Mouse (Mus musculus) R1 (cell line): ENCODE results near the gene Slc51b.

Experiments used
- DNase-seq: peaks from one replicate; pipeline ENCODE4 v3.0.0-alpha.2; 2018; ENCODE audit warnings: low read depth, low spot score

Gene Slc51b

DNA sequence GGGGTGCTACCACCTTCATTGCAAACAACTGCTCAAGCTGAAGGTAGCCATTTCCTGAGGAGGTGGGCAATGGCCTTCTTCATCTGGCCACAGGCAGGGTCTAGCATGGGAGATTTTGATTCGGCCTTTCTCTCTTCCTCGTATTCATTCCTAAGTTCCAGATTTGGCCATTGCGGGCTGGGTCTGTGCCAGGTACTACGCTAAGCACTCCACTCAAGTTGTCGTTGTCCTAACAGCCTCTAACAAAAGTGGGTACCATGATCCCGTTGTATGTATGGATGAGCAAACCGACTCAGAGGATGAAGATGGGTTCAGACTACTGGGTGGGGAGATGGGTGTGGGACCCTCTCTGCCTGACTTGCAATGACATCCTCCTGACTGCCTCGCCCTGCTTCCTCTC lies 12.4 kb downstream of the Slc51b start:
- DNase-seq = no peak

DNA sequence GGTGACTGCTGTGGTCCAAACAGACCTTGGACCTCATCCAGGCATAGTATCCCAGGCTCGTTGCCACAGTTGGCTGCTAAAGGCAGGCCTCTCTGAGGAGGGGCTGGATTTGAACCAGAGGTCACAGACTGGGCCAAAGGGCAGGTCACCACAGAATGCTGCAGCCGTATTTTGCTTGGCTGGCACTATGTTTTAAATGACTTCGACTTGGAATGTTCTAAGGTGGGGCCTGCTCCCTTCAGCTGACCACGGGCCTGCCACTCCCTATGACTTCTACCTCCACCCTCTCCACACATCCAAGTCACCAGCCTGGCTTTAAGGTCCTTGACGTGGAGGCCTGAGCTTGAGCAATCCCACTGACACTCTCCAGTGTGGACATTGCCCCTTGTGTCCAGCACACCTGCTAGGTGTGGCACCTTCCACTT lies 13.9 kb downstream of the Slc51b start:
- DNase-seq = no peak

DNA sequence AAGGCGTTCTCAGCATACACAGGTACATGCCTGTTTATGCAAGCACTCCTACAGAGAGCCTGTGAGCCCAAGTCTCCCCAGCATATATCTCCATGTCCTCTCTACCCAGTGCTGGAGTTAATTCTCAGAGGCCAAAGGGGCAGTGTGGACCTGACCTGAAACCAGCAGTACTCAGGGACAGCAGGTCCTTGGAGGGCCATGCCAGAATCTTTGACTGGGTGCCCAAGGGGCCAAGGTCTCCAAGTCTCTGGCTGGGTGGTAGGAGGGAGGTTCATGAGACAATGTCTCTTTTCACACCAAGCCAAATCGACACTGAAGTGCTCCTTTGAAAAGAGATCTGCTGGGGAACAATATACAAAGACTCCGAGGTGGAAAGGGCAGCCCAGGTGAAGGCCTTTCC lies 14.9 kb downstream of the Slc51b start:
- DNase-seq = no peak

DNA sequence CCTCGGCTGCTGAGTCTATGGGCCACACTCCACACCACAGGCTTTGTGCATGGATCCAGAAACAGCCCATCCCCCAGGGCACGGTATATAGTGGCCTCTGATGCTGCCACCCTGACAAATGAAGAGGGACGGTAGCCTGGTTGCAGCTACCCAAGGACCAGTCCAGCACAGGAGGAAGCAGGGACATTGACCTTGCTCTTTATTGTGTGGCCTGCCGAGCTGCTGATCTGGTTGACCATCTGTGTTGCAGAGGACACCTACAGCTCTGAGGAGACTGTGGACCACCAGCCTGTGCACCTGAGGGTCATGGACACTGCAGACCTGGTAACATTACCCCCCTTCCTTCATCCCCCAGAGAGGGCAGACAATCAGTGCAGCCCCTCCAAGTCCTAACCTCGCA lies 15.4 kb downstream of the Slc51b start:
- DNase-seq = no peak

DNA sequence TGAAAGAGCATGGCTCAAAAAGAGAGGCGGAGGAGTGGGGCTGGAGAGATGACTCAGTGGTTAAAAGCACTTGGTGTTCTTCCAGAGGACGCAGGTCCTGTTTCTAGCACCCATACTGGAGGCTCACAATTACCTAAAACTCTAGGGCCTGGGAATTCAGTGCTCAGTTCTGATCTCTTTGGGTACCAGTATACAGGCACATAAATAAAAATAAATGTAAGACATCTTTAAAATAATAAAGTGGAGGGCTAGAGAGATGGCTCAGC lies 17.6 kb downstream of the Slc51b start:
- no peak for DNase-seq

DNA sequence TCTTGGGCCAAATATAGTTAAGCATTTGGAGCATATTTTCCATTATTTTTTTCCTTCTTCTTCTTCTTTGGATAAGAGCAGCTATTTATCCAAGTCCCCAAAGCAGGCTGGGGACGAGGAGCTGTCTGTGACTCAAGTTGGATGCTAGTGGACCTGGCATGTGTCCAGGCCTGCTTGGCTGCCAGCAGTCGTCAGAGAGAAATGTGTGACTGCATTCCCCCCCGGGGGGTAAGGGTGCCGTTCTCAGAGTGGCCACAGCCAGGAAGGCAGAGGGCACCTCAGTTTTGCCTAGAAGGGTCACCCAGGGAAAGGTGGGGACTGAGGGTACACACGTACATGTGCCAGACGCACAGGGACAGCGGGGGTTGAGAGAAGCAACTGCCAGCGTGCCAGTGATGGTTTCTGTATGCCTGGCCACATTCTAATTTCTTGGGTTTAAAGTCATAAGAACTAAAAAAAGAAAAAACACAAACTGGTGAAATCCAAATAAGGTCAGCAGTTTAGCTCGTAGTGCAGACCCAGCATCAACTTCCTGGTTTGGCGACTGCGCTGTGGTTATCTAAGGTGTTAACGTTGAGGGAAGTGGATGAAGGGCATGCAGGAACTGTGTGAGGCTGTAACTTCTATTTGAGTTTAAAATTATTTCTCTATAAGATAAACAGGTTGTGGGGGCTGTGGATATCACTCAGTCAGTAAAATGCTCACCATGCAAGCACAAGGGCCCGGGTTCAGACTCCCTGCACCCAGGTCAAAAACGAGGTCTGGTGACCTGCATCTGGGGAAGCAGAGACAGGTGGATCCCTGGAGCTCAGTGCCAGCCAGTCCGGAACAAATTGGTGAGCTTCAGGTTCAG lies 18.2 kb downstream of the Slc51b start:
- DNase-seq = no peak

DNA sequence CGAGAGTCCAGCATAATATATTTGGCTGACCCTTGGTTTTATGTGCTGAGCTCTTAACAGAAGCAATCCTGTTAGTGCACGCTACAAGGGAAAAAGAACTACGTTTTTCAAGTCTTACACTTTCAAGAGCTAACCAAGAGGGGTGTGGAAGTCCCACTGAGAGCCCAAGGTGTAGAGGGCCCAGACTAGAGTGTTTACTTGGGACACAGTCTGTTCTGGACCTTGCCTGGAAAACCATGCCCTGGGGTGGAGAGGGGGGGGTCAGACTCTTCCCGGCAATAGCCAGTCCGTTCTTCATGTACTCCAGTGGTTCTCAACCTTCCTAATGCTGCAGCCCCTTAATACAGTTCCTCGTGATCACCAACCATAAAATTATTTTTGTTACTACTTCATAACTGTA lies 22.8 kb downstream of the Slc51b start:
- DNase-seq = no peak

DNA sequence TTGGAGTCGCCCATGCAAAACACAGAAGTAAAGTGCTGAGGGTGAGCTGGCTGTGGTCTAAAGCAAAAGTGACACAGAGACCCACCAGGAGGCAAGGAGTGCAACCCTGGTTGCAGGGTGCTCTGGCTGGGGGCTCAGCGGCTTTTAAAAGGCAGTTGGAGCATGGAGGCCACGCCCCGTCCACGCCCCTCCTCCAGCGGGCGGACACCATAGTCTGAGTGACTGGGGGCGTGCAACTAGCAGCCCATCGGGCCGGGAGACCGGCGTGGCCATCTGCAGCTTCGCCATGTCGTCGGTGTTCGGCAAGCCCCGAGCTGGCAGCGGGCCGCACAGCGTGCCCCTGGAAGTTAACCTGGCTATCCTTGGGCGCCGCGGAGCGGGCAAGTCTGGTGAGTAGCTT lies 24.5 kb downstream of the Slc51b start, which contains the start of gene Rasl12:
TSS of gene Rasl12 (plus strand) at position 228 of the 400 bp plus-strand sequence.
- DNase-seq = peak; percentile 61

DNA sequence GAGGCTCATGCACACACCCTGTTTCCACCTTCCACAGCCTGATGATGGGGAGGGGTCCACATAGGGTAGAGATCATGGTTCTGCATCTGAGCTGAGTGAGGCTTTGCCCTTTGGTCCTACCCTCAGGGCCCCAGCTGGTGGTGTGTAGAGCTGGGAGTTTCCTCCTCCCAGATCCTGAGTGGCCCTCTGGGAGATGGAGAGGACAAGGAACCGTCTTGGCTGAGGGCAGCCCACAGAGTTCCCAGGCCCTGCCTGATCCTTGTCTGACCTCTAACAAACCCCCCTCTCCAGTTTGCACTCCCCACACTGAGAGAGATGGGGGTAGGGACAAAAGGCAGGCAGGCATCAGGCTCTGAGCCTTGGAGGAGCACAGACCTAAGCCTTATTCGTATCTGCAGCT lies 28.4 kb downstream of the Slc51b start:
- DNase-seq = no peak

DNA sequence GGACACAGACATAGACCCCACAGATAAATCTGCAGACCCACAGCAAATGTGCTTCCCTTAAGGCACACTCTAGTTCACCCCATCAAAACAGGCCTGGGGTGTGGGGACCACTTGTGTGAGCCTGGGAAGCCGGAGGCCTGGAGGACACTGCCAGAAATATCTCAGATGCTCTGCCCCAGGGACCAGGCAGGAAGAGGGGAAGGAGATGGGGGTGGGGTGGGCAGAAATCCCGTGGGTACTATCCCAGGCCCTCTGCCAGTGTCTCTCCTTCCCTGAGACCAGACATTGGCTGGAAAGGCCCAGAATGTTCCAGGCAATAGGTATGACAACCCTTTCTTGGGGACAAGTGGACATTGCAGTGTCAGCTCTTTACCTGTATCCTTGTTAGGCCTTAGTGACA lies 29.1 kb downstream of the Slc51b start:
- DNase-seq = no peak

DNA sequence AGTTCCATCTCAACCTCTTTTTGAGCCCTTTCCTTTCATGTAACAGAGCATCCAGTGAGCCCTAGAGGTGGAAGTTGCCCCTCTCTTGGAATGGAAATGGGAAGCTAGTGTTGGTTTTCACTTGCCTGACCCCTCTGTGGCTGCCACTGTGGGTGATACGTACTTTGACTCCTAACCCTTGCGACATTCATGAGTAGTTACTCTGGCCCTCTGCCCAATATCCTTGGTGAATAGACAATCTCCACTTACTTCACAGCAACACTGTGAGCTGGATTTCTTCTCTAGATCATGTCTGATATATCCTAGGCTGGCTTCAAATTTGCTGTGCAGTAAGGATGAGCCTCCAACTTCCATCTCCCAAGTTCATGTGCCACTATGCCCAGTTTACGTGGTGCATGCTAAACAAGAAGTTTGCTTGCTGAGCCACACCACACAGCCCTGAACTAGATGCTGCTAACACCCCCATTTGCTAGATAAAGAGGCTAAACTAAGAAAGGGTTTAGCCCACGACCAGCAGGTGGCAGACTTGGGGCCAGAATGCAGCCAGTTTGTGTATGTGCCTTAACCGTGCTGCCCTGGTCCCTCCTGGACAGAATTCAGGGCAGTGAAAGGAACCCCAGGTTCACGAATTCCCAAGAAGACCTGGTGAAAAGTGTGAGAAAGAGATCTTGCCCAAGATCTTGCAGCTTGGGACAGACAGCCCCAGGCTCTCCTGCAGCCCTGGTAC lies 30.0 kb downstream of the Slc51b start:
- DNase-seq = peak; percentile 74

DNA sequence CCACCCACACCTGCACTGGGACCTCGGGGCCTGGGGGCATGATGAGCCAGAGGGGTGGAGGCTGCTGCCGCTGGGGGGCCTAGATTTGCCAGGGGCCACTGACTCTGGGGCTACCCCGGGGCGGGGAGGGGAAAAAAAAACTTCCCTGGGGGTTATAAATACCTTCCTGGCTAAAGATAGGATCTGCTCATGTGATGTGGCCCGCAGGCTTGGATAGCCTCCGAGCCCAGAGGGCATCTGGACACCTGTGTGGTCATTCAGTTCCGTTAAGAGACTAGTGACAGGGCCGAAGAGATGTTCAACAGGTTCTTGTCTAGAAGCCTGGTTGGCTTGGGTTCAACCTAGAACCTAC lies 31.2 kb downstream of the Slc51b start, which contains the start of gene Kbtbd13:
TSS of gene Kbtbd13 (minus strand) at position 40 of the 352 bp plus-strand sequence.
- DNase-seq = no peak

DNA sequence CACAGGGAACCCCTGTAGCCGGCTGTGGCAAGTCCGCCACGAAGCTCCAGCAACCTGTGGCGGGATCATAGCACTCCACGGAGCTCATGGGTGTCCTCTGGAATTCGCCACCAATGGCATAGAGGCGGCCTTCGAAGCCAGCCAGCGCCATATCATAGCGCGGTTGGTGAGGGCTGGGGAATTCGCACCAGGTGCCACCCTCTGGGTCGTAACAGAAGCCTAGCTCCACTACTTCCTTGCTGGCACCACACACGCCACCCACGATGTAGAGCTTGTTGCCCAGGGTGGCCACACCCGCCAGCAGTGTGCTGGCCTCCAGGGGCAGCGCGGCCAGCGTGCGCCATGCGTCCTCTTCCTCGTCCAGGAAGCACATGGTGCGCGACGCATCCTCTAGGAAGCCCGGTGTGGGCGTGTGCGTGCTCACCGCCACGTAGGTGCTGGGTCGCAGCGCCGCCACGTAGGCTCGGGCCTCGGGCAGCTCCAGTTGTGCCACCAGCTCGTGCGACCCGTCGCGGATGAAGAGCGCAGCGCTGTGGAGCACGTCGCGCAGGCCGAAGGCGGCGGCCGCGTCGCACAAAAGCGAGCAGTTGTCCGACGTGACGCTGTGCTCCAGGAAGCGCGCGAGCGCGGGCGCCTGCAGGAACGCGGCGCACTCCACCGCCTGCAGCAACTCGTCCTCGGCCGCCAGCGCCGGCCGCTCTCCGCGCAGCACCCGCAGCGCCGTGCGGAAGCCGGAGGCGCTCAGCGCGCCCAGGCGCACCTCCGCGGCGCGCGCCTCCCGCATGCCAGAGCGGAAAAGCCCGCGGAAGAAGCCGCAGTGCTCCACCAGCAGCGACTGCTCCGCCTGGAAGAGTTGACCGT lies 31.8 kb downstream of the Slc51b start:
- peak; percentile 56 for DNase-seq

DNA sequence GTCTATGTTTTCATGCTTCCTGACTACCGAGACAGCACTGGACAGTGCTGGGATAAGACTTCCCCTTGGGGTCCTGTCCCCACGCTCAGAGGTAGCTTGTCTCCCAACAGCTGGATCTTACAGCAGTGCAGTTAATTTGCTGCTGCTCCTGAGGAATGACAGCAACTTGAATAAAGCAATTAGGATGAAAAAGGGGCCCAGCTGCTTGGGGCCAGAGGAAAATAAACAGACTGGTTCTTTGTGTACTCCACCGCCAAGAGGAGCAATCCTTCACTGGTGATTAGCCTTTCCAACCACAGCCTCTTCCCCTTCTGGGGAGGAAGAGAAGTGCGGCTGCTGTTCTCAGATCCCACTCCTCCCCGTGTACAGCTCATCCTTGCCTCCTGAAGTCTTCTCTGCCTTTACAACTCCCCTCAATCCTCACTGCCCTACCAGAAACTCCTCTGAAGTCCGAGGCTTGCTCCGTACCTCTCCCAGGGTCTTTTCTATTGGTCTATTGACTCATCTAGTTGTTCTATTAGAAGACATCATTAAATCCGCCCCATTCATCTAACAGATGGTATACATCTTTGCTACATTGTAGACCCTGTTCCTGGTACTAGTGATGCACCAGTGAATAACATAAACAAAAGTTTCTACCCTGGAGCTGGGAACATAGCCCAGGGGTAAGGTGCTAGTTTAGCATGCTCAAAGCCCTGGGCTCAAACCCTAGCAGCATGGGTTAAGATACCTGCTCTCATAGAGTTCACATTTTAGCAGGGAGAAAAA lies 36.2 kb downstream of the Slc51b start:
- no peak for DNase-seq

DNA sequence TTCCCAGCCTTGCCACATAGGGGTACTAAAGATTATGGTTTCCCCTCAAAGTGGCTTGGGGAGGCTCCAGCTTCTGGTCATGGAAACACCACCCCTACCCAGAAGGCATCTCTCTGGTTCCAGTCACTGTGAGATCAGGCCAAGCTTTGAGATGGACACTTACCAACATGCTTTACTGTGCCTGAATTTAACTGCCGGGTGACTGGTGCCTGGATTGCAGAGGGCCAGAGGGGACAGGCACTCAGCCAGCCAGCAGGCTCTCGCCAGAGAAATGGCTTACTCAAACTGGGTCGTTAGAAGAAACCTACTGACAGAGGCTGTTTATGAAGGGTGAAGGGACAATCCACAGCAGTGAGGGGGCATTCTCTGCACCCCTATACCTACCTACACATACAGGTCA lies 38.5 kb downstream of the Slc51b start:
- DNase-seq = no peak

DNA sequence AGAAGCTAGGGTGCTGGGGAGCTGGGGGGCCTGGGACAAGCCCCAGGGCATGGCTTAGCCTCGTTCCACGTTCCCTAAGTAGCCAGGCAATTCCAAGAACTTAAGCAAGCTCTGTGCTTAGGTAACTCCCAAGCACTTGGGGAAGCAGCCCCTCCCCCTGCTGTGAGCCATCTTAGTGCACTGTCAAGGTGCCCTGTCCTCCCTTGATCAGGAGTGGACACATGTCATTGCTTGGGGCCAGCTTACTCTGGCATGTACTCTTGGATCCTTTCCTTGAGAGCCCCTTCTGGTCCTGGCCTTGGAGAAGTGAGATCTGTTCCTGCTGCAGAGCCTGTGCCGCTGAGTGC lies 40.0 kb downstream of the Slc51b start:
- no peak for DNase-seq

DNA sequence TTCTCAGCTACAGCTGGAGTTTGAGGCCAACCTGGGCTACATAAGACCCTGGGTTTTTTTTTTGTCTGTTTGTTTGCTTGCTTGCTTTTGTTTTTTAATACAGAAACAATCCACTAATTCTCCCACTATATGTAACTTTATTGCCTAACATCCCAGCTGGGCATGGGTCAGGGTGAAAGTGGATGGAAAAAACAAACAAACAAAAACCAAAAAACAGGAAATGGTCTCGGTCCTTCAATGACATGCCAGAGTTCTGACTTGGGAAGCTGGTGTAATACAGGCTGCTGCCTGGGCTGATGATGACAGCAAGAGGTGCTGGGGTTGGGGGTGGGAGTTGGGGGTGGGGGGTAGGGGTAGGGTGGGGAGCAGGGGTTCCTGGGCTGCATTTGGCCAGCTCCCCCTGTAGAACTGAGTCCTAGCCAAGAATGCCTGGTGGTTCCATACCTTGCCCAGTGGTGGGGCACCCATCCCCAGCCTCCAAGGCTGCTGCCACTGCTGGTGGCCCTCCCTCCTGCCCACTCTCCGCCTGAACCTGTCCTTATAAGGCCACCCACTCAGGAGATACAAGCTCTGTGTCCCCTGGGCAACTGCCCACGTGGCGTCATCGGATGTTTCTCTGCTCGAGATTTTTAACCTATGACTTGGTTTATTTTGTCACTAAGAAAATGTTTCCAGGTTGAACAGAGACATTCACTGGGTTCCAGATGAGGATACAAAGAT lies 40.6 kb downstream of the Slc51b start:
- no peak for DNase-seq

DNA sequence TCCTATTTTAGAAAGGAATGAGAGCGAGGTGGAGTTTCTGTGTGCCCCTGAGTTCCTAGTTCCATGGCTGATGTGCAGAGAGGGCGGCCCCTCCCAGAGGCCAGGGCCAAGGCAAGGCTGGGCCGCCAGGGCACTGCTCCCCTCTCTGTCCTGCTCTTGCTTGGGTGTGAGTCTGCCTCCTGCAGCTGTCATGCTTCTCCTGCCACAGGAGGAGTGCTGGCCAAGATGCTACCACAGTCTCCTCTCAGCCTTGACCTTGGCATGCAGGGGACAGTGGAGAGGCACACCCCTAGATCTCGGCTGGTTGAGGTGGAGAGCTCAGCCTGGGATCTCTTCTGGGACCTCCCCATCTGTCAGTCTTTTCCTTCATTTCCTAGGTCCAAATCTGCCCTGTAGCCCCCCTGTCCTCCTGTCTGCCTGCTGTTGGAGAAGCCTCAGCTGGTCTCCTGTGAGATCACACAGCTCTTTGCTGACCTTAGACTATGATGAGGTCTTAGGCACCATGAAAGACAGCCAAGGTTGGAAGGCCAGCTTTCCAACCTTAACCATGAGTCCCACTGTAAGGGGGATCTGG lies 41.7 kb downstream of the Slc51b start:
- no peak for DNase-seq

DNA sequence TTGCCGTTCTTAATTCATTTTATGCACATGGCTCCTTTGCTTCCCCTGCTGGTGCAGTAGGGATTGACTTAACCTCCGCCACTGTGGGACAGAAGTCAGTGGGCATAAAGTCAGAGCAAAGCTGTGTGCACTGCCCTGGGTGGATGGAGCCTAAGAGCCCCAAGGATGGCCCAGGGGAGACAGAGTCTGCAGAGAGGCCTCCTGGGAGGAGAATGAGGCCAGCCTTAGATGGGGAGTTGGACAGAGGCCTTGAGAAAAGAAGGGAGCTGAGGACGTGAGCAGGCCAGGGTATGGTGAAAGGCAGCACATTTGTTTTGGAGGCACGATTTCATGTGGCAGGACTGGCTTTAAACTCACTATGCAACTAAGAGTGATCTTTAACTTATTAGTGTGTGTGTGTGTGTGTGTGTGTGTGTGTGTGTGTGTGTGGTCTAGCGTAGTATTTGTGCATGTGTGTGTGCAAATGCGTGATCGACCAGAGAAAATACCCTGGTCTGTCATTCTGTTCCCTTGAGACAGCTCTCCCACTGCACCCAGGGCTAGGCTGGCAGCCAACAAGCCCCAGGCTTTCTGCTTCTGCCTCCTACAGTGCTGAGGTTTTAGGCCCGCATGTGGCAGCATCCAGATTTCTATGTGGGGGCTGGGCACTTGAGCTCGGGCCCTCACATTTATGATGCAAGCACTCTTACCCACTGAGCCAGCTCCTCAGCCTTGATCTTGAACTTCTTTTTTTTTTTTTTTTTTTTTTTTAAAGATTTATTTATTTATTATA lies 47.4 kb downstream of the Slc51b start:
- no peak for DNase-seq
